ENCODE assay signal across 27 mouse cellular contexts in genomic region chr1:84186756-84187437, GRCm38 (mm10).
DNase-seq lines count a peak whose midpoint lies in the region; ATAC-seq lines count a peak whose summit lies in the region.
"Had no signal": no experiment of that assay in that cellular context is flagged by ENCODE, and none has a peak within 500 bp of the region (broad histone marks: within the 10 kb centered on the region; RNA-seq: fewer than 3 reads in every experiment).

No protein-coding gene starts in this region.

- DNase-seq in forebrain, embryonic 10.5 days (ENCODE audit: extremely low spot score, low spot score): peak; percentile 17
- peak; percentile 35 for DNase-seq in embryo, embryonic 10.5 days (ENCODE audit: low spot score)
- no peak for DNase-seq in left cerebral cortex, postnatal 4 days
- DNase-seq: cerebellum, adult 18-20 months; cerebellum, postnatal 36 days; gastrocnemius, postnatal 14 days; heart, adult 18-20 months; kidney, adult 18-20 months; lung, embryonic 14.5 days; lung, postnatal 36 days; retina, postnatal 1 day; right cerebral cortex, postnatal 25 days; spleen, adult 18-20 months had no signal

- no peak for ATAC-seq in forebrain, embryonic 15.5 days (replicated peaks)
- ATAC-seq in embryonic facial prominence, embryonic 12.5 days (ENCODE audit: insufficient number of reproducible peaks, insufficient read depth, low FRiP score, low TSS enrichment): 0 out of 2 replicates have a peak, but pooled peaks have one; percentile 6
- peak; percentile 68; the same call in 1 of the 2 replicates for ATAC-seq in limb, embryonic 12.5 days (ENCODE audit: insufficient number of reproducible peaks, insufficient read depth, low FRiP score, low TSS enrichment, low read depth)
- ATAC-seq in CD4-positive, CD25-positive, alpha-beta regulatory T cell, adult 4 months: no peak
- no peak for ATAC-seq in neural tube, embryonic 15.5 days (ENCODE audit: low FRiP score)
- ATAC-seq: inflammation-experienced regulatory T-cells, adult 6 months; midbrain, embryonic 15.5 days had no signal

- H3K27me3 ChIP-seq in forebrain, embryonic 10.5 days (ENCODE audit: poor library complexity, severe bottlenecking): no peaks in the 10 kb centered on the region
- H3K27me3 ChIP-seq in forebrain, embryonic 15.5 days: no peaks in the 10 kb centered on the region
- H3K27me3 ChIP-seq in embryonic facial prominence, embryonic 12.5 days: no peaks in the 10 kb centered on the region
- no peaks in the 10 kb centered on the region; the same call in 1 of the 2 replicates for H3K27me3 ChIP-seq in limb, embryonic 12.5 days
- no peaks in the 10 kb centered on the region for H3K27me3 ChIP-seq in neural tube, embryonic 15.5 days (replicated peaks)
- H3K27me3 ChIP-seq: forebrain, embryonic 12.5 days; hindbrain, embryonic 13.5 days; limb, embryonic 15.5 days; megakaryocyte, embryonic 14.5 days; midbrain, embryonic 15.5 days; neural tube, embryonic 12.5 days had no signal

- 55% methylated on average over 4 of the region's 4 CpGs for WGBS in forebrain, embryonic 10.5 days
- 39% methylated on average over 4 of the region's 4 CpGs for WGBS in forebrain, embryonic 15.5 days
- WGBS in embryonic facial prominence, embryonic 12.5 days: 17% methylated on average over 4 of the region's 4 CpGs
- WGBS in limb, embryonic 12.5 days: 12% methylated on average over 4 of the region's 4 CpGs
- 66% methylated on average over 4 of the region's 4 CpGs for WGBS in neural tube, embryonic 15.5 days

- no peaks in the 10 kb centered on the region for H3K9me3 ChIP-seq in forebrain, embryonic 10.5 days
- no peaks in the 10 kb centered on the region for H3K9me3 ChIP-seq in forebrain, embryonic 15.5 days
- H3K9me3 ChIP-seq in embryonic facial prominence, embryonic 12.5 days: no peaks in the 10 kb centered on the region
- H3K9me3 ChIP-seq in limb, embryonic 12.5 days: no peaks in the 10 kb centered on the region
- H3K9me3 ChIP-seq in neural tube, embryonic 15.5 days (replicated peaks): no peaks in the 10 kb centered on the region
- H3K9me3 ChIP-seq: forebrain, embryonic 12.5 days; hindbrain, embryonic 13.5 days; limb, embryonic 15.5 days; midbrain, embryonic 15.5 days; neural tube, embryonic 12.5 days had no signal

- no peak overlapping the region for H3K4me2 ChIP-seq in forebrain, embryonic 15.5 days (replicated peaks)
- H3K4me2 ChIP-seq in embryonic facial prominence, embryonic 12.5 days (replicated peaks): no peak overlapping the region
- no peak overlapping the region for H3K4me2 ChIP-seq in limb, embryonic 12.5 days
- no peak overlapping the region for H3K4me2 ChIP-seq in neural tube, embryonic 15.5 days
- H3K4me2 ChIP-seq: forebrain, embryonic 12.5 days; hindbrain, embryonic 13.5 days; limb, embryonic 15.5 days; lung, embryonic 14.5 days; midbrain, embryonic 15.5 days; neural tube, embryonic 12.5 days had no signal

- no peak overlapping the region for H3K9ac ChIP-seq in forebrain, embryonic 15.5 days (replicated peaks)
- H3K9ac ChIP-seq in embryonic facial prominence, embryonic 12.5 days: no peak overlapping the region
- no peak overlapping the region for H3K9ac ChIP-seq in limb, embryonic 12.5 days (replicated peaks)
- no peak overlapping the region for H3K9ac ChIP-seq in neural tube, embryonic 15.5 days (replicated peaks)
- H3K9ac ChIP-seq: forebrain, embryonic 12.5 days; hindbrain, embryonic 13.5 days; limb, embryonic 15.5 days; liver, embryonic 14.5 days; lung, embryonic 14.5 days; midbrain, embryonic 15.5 days; neural tube, embryonic 12.5 days had no signal

- no peak overlapping the region for H3K4me3 ChIP-seq in forebrain, embryonic 10.5 days
- no peak overlapping the region for H3K4me3 ChIP-seq in forebrain, embryonic 15.5 days
- no peak overlapping the region for H3K4me3 ChIP-seq in embryonic facial prominence, embryonic 12.5 days
- no peak overlapping the region for H3K4me3 ChIP-seq in limb, embryonic 12.5 days (replicated peaks)
- H3K4me3 ChIP-seq in neural tube, embryonic 15.5 days (replicated peaks): no peak overlapping the region
- H3K4me3 ChIP-seq: forebrain, embryonic 12.5 days; hindbrain, embryonic 13.5 days; left cerebral cortex, adult 2 months; limb, embryonic 15.5 days; midbrain, embryonic 15.5 days; neural tube, embryonic 12.5 days had no signal

- H3K4me1 ChIP-seq in forebrain, embryonic 10.5 days: no peaks in the 10 kb centered on the region; the same call in 1 of the 2 replicates
- no peaks in the 10 kb centered on the region for H3K4me1 ChIP-seq in forebrain, embryonic 15.5 days
- 0 out of 2 replicates have a peak, but pooled peaks cover 3% of the 10 kb centered on the region for H3K4me1 ChIP-seq in embryonic facial prominence, embryonic 12.5 days
- peaks cover 27% of the 10 kb centered on the region for H3K4me1 ChIP-seq in limb, embryonic 12.5 days (replicated peaks)
- H3K4me1 ChIP-seq in neural tube, embryonic 15.5 days: 0 out of 2 replicates have a peak, but pooled peaks cover 4% of the 10 kb centered on the region
- H3K4me1 ChIP-seq: forebrain, embryonic 12.5 days; hindbrain, embryonic 13.5 days; megakaryocyte, embryonic 14.5 days; midbrain, embryonic 15.5 days; neural tube, embryonic 12.5 days had no signal

- no peak overlapping the region for H3K27ac ChIP-seq in forebrain, embryonic 10.5 days
- no peak overlapping the region for H3K27ac ChIP-seq in forebrain, embryonic 15.5 days (replicated peaks)
- no peak overlapping the region for H3K27ac ChIP-seq in embryonic facial prominence, embryonic 12.5 days
- 0 out of 2 replicates have a peak overlapping the region, but pooled peaks have one; percentile 37 for H3K27ac ChIP-seq in limb, embryonic 12.5 days
- no peak overlapping the region for H3K27ac ChIP-seq in neural tube, embryonic 15.5 days (replicated peaks)
- H3K27ac ChIP-seq: forebrain, embryonic 12.5 days; hindbrain, embryonic 13.5 days; left cerebral cortex, adult 2 months; limb, embryonic 15.5 days; liver, embryonic 14.5 days; midbrain, embryonic 15.5 days; neural tube, embryonic 12.5 days had no signal

- intact Hi-C loops in left cerebral cortex, postnatal 4 days (cut with DNase I): no loop called here

- no peaks in the 10 kb centered on the region for H3K36me3 ChIP-seq in forebrain, embryonic 10.5 days (replicated peaks)
- H3K36me3 ChIP-seq in forebrain, embryonic 15.5 days: no peaks in the 10 kb centered on the region
- no peaks in the 10 kb centered on the region for H3K36me3 ChIP-seq in embryonic facial prominence, embryonic 12.5 days
- H3K36me3 ChIP-seq in limb, embryonic 12.5 days: no peaks in the 10 kb centered on the region
- H3K36me3 ChIP-seq in neural tube, embryonic 15.5 days: no peaks in the 10 kb centered on the region
- H3K36me3 ChIP-seq: forebrain, embryonic 12.5 days; hindbrain, embryonic 13.5 days; limb, embryonic 15.5 days; midbrain, embryonic 15.5 days; neural tube, embryonic 12.5 days had no signal

Comparison
In these comparisons a context has a peak if more than half of its experiments do, and no peak if none do; other contexts are left out.
1. ATAC-seq: peak in embryonic facial prominence, embryonic 12.5 days (single experiment) and limb, embryonic 12.5 days (single experiment); none in forebrain, embryonic 15.5 days (single experiment), CD4-positive, CD25-positive, alpha-beta regulatory T cell, adult 4 months (single experiment) and neural tube, embryonic 15.5 days (single experiment).